Mouse (Mus musculus): ENCODE measurements around the gene Cfap157. TPM values are rescaled to one million over a fixed set of nuclear protein-coding genes. Genes with fewer than 3 reads are reported as not detected.

Cfap157 gene
- polyA plus RNA-seq, 1 experiment from 2014 or later = 1.2 TPM

DNA sequence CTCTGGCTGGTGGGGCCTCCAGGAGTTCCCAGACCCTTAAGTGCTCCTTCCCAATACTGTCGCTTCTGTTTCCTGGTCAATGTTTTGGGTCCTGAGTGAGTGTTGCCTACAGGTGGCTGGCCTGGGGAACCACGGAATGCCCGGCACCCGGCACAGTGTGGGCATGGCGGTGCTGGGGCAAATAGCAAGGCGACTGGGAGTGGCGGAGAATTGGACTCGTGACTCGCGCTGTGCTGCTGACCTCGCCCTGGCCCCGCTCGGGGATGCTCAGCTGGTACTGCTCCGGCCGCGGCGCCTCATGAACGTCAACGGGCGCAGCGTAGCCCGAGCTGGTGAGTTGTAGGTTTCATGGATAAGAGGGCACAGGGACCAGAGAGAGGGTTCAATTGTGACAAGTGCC is 8.0 kb downstream of the Cfap157 start:
- peaks cover 20% of the 10 kb centered on the region for H3K27me3 ChIP-seq (ENCODE audit: insufficient read depth, poor library complexity, severe bottlenecking)
- H3K9me3 ChIP-seq = no peaks in the 10 kb centered on the region
- 20% methylated on average over 22 of the region's 22 CpGs for WGBS
- DNase-seq (ENCODE audit: low spot score) = no peak
- H3K36me3 ChIP-seq = 0 out of 2 replicates have a peak, but pooled peaks cover 2% of the 10 kb centered on the region
- no peak overlapping the region; the same call in 1 of the 2 replicates for H3K27ac ChIP-seq
- H3K4me3 ChIP-seq = peak overlapping the region; percentile 71
- peaks cover 39% of the 10 kb centered on the region for H3K4me1 ChIP-seq (replicated peaks)

DNA sequence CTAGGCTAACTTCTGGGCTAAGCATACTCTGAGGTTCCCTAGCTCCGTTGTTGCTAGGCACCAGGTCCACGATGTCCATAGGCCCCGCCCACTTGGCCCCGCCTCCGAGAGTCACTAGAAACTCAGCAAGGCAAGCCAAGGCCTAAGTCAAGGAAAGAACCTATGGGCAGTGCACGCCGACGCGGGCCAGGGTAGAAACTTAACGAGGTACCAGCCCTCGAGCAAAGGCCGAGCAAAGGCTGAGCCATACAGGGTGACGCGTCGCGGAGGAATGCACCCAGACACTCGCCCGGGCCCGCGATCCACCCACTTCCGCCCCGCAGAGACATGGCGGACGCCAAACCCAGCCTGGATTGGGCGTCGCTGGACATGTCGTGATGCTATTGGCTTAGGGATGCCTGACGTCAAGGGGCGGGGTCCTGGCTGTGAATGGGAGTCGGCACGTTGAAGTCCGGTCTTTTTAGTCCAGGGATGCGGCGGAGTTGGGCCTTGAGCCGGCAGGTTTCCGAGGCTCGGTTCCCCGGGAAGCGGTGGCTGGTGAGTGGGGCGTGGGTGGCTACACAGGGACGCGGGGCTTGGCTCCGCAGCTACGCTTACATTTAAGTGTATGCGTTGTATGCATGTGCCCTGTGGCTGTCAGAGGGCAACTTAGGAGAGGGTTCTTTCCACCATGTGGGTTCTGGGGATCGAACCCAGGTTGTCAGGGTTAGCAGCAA is 8.7 kb downstream of the Cfap157 start, which contains the start of the genes Ttc16 and Ptrh1:
TSS of gene Ttc16 (minus strand) at position 275 of the 716 bp plus-strand sequence.
TSS of gene Ptrh1 (plus strand) at position 428 of the 716 bp plus-strand sequence.
- DNase-seq (ENCODE audit: low spot score) = peak; percentile 98
- Histone ChIP-seq H3K36me3 (0 out of 2 replicates have a peak, but pooled peaks cover 2% of the 10 kb centered on the region), H3K27me3 (ENCODE audit: insufficient read depth, poor library complexity, severe bottlenecking) (peaks cover 20% of the 10 kb centered on the region), H3K9me3 (no peaks in the 10 kb centered on the region), H3K4me1 (replicated peaks) (peaks cover 38% of the 10 kb centered on the region), H3K27ac (peak within 1 kb of the TSS; percentile 85), H3K4me3 (peak within 1 kb of the TSS; percentile 71)
- under 1% methylated on average over 46 of the region's 46 CpGs for WGBS

DNA sequence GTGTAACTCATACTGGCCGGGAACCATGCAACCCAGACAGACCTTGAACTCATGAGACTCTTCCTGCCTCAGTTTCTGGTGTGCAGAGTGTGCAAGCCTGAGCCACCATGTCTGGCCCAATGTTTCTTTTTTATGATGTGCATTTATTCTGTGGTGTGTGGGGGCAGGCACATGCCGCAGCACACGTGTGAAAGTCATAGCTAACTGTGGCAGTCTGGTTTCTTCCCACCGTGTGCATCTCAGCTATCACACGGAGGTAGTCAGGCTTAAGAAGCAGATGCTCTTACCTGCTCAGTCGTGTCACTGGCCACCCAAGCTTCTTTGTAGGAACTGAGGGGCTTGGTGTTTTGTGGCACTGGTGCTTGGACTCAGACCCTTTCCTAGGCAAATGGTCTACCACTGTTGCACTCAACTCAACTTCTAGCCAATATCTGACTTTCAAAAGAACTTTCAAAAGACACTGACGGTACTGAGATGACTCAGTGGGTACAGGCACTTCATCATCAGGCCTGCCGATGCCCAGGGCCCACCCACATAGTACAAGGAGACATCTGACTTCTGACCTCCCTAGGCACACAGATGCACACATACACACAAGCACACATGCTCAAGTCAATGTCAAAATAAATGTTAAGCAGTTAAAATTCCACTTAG is 11.5 kb downstream of the Cfap157 start:
- peaks cover 20% of the 10 kb centered on the region for H3K27me3 ChIP-seq (ENCODE audit: insufficient read depth, poor library complexity, severe bottlenecking)
- 85% methylated on average over 8 of the region's 8 CpGs for WGBS
- DNase-seq (ENCODE audit: low spot score) = no peak
- peaks cover 63% of the 10 kb centered on the region for H3K4me1 ChIP-seq (replicated peaks)
- H3K36me3 ChIP-seq = no peaks in the 10 kb centered on the region
- no peaks in the 10 kb centered on the region for H3K9me3 ChIP-seq
- H3K4me3 ChIP-seq = no peak overlapping the region
- no peak overlapping the region for H3K27ac ChIP-seq

DNA sequence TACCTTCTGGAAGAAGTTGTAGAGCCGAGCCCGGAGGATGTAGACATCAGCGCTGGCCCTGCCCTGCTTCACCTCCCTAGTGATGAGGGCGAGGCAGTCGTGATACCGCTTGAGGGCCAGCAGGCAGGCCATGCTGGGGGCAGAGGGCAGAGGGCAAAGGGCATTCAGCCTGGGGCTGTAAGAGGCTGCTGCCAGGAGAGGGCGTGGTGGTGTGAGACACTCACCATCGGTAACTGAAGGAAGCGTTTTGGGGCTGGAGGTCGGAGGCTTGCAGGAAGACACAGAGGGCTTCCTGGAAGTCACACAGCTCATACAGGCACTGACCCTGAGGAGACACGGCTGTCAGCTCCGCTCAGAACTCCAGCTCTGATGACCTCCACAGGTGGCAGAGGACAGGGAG is 12.3 kb downstream of the Cfap157 start:
- H3K9me3 ChIP-seq = no peaks in the 10 kb centered on the region
- H3K4me1 ChIP-seq (replicated peaks) = peaks cover 71% of the 10 kb centered on the region
- H3K27me3 ChIP-seq (ENCODE audit: insufficient read depth, poor library complexity, severe bottlenecking) = peaks cover 14% of the 10 kb centered on the region
- no peaks in the 10 kb centered on the region for H3K36me3 ChIP-seq
- H3K4me3 ChIP-seq = no peak overlapping the region
- peak overlapping the region; percentile 1; the same call in 1 of the 2 replicates for H3K27ac ChIP-seq
- no peak for DNase-seq (ENCODE audit: low spot score)
- 24% methylated on average over 12 of the region's 12 CpGs for WGBS

DNA sequence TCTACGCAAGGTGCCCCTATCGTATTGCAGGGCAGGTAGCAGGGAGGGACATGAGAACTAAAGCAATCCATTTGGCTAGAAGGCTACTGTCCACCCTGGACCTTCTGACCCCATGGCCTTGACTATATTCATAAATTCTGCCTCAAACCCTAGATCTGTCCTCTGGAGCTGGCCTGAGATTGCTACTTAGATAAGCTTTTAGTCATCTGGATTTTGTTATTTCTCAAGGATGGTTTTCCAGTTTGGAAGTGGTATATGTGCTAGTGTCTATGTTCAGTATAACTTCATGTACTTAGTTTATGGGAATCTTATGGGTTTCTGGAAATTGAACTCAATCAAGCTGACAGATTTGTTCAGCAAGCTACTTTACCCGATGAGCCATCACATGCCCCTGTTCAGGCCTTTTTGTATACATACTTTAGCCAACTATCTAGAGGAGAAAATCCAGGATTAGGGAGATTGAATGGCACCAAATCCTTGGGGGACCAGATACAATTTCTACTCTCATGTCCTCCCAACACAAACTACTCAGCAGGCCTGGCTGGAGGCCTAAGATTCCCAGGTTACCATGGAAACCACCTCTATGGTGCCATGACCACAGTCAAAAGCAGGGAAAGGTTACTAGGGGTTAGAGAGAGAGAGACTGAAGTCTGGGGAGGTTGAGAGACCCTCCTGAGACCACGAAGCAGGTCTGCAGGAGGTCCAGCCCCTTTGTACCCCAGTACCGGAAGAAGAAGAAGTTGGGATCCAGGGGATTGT is 14.7 kb downstream of the Cfap157 start:
- Histone ChIP-seq H3K4me1 (replicated peaks) (peaks cover 54% of the 10 kb centered on the region), H3K27me3 (ENCODE audit: insufficient read depth, poor library complexity, severe bottlenecking) (peaks cover 5% of the 10 kb centered on the region), H3K4me3 (no peak overlapping the region), H3K9me3 (no peaks in the 10 kb centered on the region), H3K36me3 (no peaks in the 10 kb centered on the region), H3K27ac (peak overlapping the region; percentile 50; the same call in 1 of the 2 replicates)
- 65% methylated on average over 5 of the region's 5 CpGs for WGBS
- no peak for DNase-seq (ENCODE audit: low spot score)

DNA sequence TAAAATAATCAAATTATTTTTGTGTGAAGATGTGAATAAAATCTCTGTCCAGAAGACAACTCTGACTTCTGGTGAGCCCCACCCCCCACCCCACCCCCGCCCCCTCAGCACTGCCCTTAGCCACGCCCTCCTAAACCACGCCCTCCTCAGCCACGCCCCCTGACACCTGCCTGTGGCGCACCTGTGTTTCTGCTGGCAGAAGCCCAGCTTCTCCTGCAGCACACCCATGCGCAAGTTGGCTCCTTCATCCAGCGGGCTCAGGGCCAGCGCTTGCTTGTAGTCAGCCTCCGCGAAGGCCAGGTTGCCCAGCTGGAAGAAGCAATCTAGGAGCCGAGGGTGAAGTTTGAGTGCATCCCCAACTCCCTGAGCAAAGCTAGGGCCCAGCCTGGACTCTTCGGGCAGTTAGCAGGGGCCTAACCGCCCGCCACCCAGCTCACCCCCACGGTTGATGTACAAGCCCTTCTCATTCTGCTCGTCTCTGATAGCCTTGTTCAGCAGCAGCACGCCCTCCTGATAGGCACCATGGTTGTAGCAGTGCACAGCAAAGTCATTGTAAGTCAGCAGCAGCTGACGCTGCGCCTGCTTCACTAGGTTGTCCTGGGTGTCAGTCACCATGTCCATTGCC is 15.5 kb downstream of the Cfap157 start:
- 55% methylated on average over 19 of the region's 19 CpGs for WGBS
- H3K4me1 ChIP-seq (replicated peaks) = peaks cover 54% of the 10 kb centered on the region
- H3K4me3 ChIP-seq = no peak overlapping the region
- no peaks in the 10 kb centered on the region for H3K36me3 ChIP-seq
- H3K27me3 ChIP-seq (ENCODE audit: insufficient read depth, poor library complexity, severe bottlenecking) = peaks cover 2% of the 10 kb centered on the region
- peak overlapping the region; percentile 9; the same call in 1 of the 2 replicates for H3K27ac ChIP-seq
- H3K9me3 ChIP-seq = no peaks in the 10 kb centered on the region
- no peak for DNase-seq (ENCODE audit: low spot score)

DNA sequence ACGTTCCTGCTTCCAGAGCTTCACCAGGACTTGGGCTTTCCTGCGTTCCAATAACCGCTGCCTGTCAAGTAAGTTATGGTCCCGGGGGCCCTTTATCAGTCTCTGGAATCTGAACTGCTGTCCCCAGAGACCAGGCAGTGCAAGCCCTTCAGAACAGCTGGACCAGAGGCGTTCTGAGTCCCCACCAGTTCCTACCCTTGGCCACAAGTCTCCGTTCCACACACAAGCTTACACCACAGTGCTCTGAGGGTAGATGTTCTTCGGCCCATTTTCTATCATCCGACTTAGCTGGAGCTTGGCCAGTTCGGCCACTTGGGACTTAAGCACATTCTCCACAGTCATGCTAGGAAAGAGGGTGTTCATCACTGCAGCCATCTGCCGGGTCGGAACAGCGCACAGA is 17.0 kb downstream of the Cfap157 start:
- Histone ChIP-seq H3K4me3 (no peak overlapping the region; the same call in 1 of the 2 replicates), H3K9me3 (no peaks in the 10 kb centered on the region), H3K27ac (0 out of 2 replicates have a peak overlapping the region, but pooled peaks have one; percentile 23), H3K4me1 (replicated peaks) (peaks cover 54% of the 10 kb centered on the region), H3K36me3 (peaks cover 13% of the 10 kb centered on the region), H3K27me3 (ENCODE audit: insufficient read depth, poor library complexity, severe bottlenecking) (no peaks in the 10 kb centered on the region; the same call in 1 of the 2 replicates)
- DNase-seq (ENCODE audit: low spot score) = no peak
- WGBS = 76% methylated on average over 12 of the region's 12 CpGs

DNA sequence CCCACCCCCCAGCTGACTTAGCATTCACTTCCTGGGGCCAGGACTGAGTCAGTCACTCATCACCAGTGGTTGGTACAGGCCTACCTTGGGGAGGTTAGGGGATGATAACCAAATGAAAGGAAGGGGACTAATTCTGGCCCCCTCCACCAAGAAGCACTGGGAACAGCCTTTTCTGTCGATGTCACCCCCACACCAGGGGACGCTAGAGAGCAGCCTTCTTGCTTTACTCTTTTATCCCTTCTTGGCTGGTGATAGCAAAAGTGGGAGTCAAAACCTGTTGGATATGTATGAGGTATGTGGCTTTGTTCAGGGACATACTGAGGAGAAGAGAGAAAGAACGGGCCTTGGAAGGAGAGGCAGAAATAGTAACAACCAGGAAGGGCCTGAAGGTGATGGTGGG is 20.9 kb downstream of the Cfap157 start:
- H3K4me1 ChIP-seq (replicated peaks) = peaks cover 28% of the 10 kb centered on the region
- H3K27me3 ChIP-seq (ENCODE audit: insufficient read depth, poor library complexity, severe bottlenecking) = no peaks in the 10 kb centered on the region; the same call in 1 of the 2 replicates
- no peak overlapping the region for H3K27ac ChIP-seq
- no peak for DNase-seq (ENCODE audit: low spot score)
- peaks cover 42% of the 10 kb centered on the region for H3K36me3 ChIP-seq
- no peak overlapping the region for H3K4me3 ChIP-seq
- WGBS = 85% methylated on average over 3 of the region's 3 CpGs
- no peaks in the 10 kb centered on the region for H3K9me3 ChIP-seq

DNA sequence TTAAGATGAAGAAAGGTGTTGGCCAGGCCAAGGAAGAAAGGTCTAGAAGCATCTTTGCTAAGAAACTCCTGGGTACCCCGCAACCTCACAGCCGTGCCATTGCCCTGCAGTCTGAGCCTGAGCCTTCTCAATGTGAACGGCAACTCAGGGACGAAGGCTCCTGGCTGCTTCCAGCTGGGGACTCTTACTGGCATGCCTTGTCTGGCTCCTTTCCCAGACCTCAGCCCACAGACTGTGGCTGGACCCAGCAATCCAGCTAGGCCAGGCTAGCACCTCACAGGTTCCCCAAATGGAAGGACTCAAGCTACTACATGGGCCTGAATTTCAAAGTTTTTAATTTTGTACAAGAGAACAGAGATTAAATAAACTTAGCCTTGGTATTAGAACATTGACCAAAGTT is 22.4 kb downstream of the Cfap157 start:
- DNase-seq (ENCODE audit: low spot score) = no peak
- H3K9me3 ChIP-seq = no peaks in the 10 kb centered on the region
- WGBS = 97% methylated on average over 4 of the region's 4 CpGs
- H3K4me3 ChIP-seq = no peak overlapping the region
- H3K27me3 ChIP-seq (ENCODE audit: insufficient read depth, poor library complexity, severe bottlenecking) = no peaks in the 10 kb centered on the region
- H3K4me1 ChIP-seq (replicated peaks) = peaks cover 22% of the 10 kb centered on the region
- peaks cover 42% of the 10 kb centered on the region for H3K36me3 ChIP-seq
- H3K27ac ChIP-seq = no peak overlapping the region

DNA sequence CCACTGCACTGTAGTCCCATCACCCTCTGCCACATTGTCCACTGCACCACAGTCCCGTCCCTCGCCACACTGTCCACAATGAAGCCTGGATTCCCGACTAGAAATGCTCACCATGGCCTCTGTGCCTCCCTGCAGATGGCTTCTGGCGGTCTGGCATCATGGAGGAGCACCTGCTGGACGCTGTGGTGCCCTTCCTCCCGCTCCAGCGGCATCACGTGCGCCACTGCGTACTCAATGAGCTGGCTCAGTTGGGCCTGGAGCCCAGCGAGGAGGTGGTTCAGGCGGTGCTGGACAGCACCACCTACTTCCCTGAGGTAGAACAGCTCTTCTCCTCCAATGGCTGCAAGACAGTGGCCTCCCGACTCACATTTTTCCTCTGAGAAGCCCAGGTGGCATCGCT is 22.9 kb downstream of the Cfap157 start:
- WGBS = 90% methylated on average over 14 of the region's 14 CpGs
- H3K27me3 ChIP-seq (ENCODE audit: insufficient read depth, poor library complexity, severe bottlenecking) = no peaks in the 10 kb centered on the region
- no peak overlapping the region for H3K27ac ChIP-seq
- H3K4me3 ChIP-seq = no peak overlapping the region
- DNase-seq (ENCODE audit: low spot score) = no peak
- no peaks in the 10 kb centered on the region for H3K9me3 ChIP-seq
- peaks cover 20% of the 10 kb centered on the region for H3K4me1 ChIP-seq (replicated peaks)
- H3K36me3 ChIP-seq = peaks cover 42% of the 10 kb centered on the region

DNA sequence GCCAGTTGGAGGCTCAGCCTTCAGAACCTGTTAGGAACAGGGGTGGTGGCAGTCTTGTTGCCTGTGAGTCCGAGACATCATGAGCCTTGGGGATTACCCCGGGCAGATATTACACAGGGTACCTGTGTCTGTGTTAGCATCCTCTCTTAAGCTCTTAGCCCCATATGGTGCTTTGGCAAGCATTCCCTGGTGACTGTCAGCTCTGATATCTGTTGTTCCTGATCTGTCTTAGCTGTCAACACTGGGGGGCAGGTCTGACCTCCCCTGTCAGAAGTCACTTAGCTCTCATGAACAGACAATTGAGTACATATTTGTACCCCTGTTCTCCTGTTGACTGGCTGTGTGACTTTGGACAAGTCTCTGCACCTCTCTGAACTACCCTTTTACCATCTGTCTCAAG is 25.2 kb downstream of the Cfap157 start:
- Histone ChIP-seq H3K36me3 (peaks cover 54% of the 10 kb centered on the region), H3K4me3 (no peak overlapping the region), H3K27ac (no peak overlapping the region), H3K9me3 (no peaks in the 10 kb centered on the region), H3K4me1 (replicated peaks) (peaks cover 20% of the 10 kb centered on the region), H3K27me3 (ENCODE audit: insufficient read depth, poor library complexity, severe bottlenecking) (peaks cover 10% of the 10 kb centered on the region; the same call in 1 of the 2 replicates)
- 84% methylated on average over 2 of the region's 2 CpGs for WGBS
- no peak for DNase-seq (ENCODE audit: low spot score)

DNA sequence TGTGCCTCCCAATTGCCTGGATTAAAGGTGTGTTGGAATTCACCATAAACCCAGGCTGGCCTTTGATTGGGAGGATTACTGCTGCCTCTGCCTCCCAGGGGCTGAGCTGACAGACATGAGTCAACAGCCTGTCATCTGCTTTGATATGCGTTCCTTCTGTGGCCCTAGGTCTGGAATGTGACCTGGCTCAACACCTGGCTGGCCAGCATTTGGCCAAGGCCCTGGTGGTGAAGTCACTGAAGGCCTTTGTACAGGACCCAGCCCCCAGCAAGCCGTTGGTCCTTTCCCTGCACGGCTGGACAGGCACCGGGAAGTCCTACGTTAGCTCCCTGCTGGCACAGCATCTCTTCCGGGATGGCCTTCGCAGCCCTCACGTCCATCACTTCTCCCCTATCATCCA is 25.7 kb downstream of the Cfap157 start:
- no peak overlapping the region for H3K27ac ChIP-seq
- H3K36me3 ChIP-seq = peaks cover 57% of the 10 kb centered on the region
- no peak for DNase-seq (ENCODE audit: low spot score)
- peaks cover 20% of the 10 kb centered on the region for H3K4me1 ChIP-seq (replicated peaks)
- peaks cover 10% of the 10 kb centered on the region; the same call in 1 of the 2 replicates for H3K27me3 ChIP-seq (ENCODE audit: insufficient read depth, poor library complexity, severe bottlenecking)
- H3K9me3 ChIP-seq = no peaks in the 10 kb centered on the region
- H3K4me3 ChIP-seq = no peak overlapping the region
- 72% methylated on average over 8 of the region's 8 CpGs for WGBS
